Mouse (Mus musculus) forebrain, embryonic 15.5 days (tissue): ENCODE data around the gene Prr12. TPM values are rescaled to one million over a fixed set of nuclear protein-coding genes. Genes with fewer than 3 reads are reported as not detected.
A peak's percentile ranks its signal among the peaks of the same experiment; 100 is the strongest.

Experiments used
- ATAC-seq: fragments of 200-750 bp; cut with Nextera tagmentation; replicated peaks from 2 replicates; pipeline ENCODE4 v1.8.0; 2017; ENCODE audit warnings: mild to moderate bottlenecking, moderate TSS enrichment, moderate library complexity
- H3K27ac ChIP-seq: fragments of 300-500 bp; sonication (generic); replicated peaks from 2 replicates; pipeline ENCODE4 v1.5.1; 2015; ENCODE audit warnings: mild to moderate bottlenecking, inconsistent platforms
- H3K27me3 ChIP-seq: fragments of 300-500 bp; sonication (generic); 2 replicates; pipeline ENCODE4 v1.6.1; 2015; ENCODE audit warnings: inconsistent platforms
- H3K36me3 ChIP-seq: fragments of 300-500 bp; sonication (generic); 2 replicates; pipeline ENCODE4 v1.6.1; 2015; ENCODE audit warnings: mild to moderate bottlenecking, inconsistent platforms
- H3K4me1 ChIP-seq: fragments of 300-500 bp; sonication (generic); 2 replicates; pipeline ENCODE4 v1.6.1; 2015; ENCODE audit warnings: inconsistent platforms
- H3K4me2 ChIP-seq: fragments of 300-500 bp; sonication (generic); replicated peaks from 2 replicates; pipeline ENCODE4 v1.6.1; 2015; ENCODE audit warnings: mild to moderate bottlenecking, inconsistent platforms
- H3K4me3 ChIP-seq: fragments of 300-500 bp; sonication (generic); 2 replicates; pipeline ENCODE4 v1.5.1; 2015; ENCODE audit warnings: mild to moderate bottlenecking, inconsistent platforms
- H3K9ac ChIP-seq: fragments of 300-500 bp; sonication (generic); replicated peaks from 2 replicates; pipeline ENCODE4 v1.6.1; 2015; ENCODE audit warnings: mild to moderate bottlenecking, inconsistent platforms
- H3K9me3 ChIP-seq: fragments of 300-500 bp; sonication (generic); 2 replicates; pipeline ENCODE4 v1.6.1; 2016; ENCODE audit warnings: inconsistent platforms
- WGBS: fragments of 180-500 bp; shearing (Covaris S2); methylation state at CpG from one replicate; pipeline ENCODE4 v1.1.7; 2015; ENCODE audit warnings: mixed read lengths; 5-methylcytosine and 5-hydroxymethylcytosine counted together
- polyA plus RNA-seq: library from polyadenylated mRNA; unstranded; fragments of >200 nt; fragmentation: Nextera tagmentation; extraction: Ambion mirVana; gene quantifications from 2 replicates; pipeline ENCODE4 v1.2.1, GENCODE M21; 2015

The Prr12 gene
- polyA plus RNA-seq, 1 experiment from 2014 or later: 16.0 TPM

- H3K4me2 ChIP-seq: no peak overlapping the region
- peaks cover 22% of the 10 kb centered on the region for H3K36me3 ChIP-seq
- H3K4me3 ChIP-seq: no peak overlapping the region
- H3K4me1 ChIP-seq: peaks cover 2% of the 10 kb centered on the region; the same call in 1 of the 2 replicates
- WGBS: 91% methylated on average over 4 of the region's 4 CpGs
- no peak overlapping the region for H3K27ac ChIP-seq
- H3K9me3 ChIP-seq: no peaks in the 10 kb centered on the region
- no peak for ATAC-seq
- no peak overlapping the region for H3K9ac ChIP-seq
- H3K27me3 ChIP-seq: no peaks in the 10 kb centered on the region
These were observed 22.7 kb upstream of the Prr12 start for GRCm38 (mm10) chr7:45075405-45075804.

GRCm38 (mm10) chr7:45073949-45074348, 21.3 kb upstream of the Prr12 start:
- H3K27me3 ChIP-seq: no peaks in the 10 kb centered on the region
- peaks cover 22% of the 10 kb centered on the region for H3K36me3 ChIP-seq
- H3K4me3 ChIP-seq: no peak overlapping the region
- H3K4me2 ChIP-seq: no peak overlapping the region
- 92% methylated on average over 12 of the region's 12 CpGs for WGBS
- no peak for ATAC-seq
- H3K9ac ChIP-seq: no peak overlapping the region
- H3K4me1 ChIP-seq: no peaks in the 10 kb centered on the region
- no peaks in the 10 kb centered on the region for H3K9me3 ChIP-seq
- H3K27ac ChIP-seq: no peak overlapping the region

GRCm38 (mm10) chr7:45073171-45073707, 20.6 kb upstream of the Prr12 start:
- no peaks in the 10 kb centered on the region for H3K9me3 ChIP-seq
- 82% methylated on average over 7 of the region's 7 CpGs for WGBS
- no peak overlapping the region for H3K4me2 ChIP-seq
- H3K27ac ChIP-seq: no peak overlapping the region
- ATAC-seq: no peak
- no peaks in the 10 kb centered on the region for H3K4me1 ChIP-seq
- peaks cover 22% of the 10 kb centered on the region for H3K36me3 ChIP-seq
- no peak overlapping the region for H3K4me3 ChIP-seq
- H3K27me3 ChIP-seq: no peaks in the 10 kb centered on the region
- no peak overlapping the region for H3K9ac ChIP-seq

GRCm38 (mm10) chr7:45072230-45072629, 19.5 kb upstream of the Prr12 start:
- no peaks in the 10 kb centered on the region for H3K9me3 ChIP-seq
- H3K4me2 ChIP-seq: no peak overlapping the region
- no peak overlapping the region for H3K9ac ChIP-seq
- no peak overlapping the region for H3K27ac ChIP-seq
- 66% methylated on average over 2 of the region's 2 CpGs for WGBS
- no peak for ATAC-seq
- H3K4me3 ChIP-seq: no peak overlapping the region
- H3K27me3 ChIP-seq: no peaks in the 10 kb centered on the region
- H3K4me1 ChIP-seq: no peaks in the 10 kb centered on the region
- peaks cover 18% of the 10 kb centered on the region for H3K36me3 ChIP-seq

- no peak overlapping the region for H3K4me2 ChIP-seq
- 96% methylated on average over 2 of the region's 2 CpGs for WGBS
- H3K27ac ChIP-seq: no peak overlapping the region
- ATAC-seq: no peak
- H3K27me3 ChIP-seq: no peaks in the 10 kb centered on the region
- H3K4me3 ChIP-seq: no peak overlapping the region
- H3K9ac ChIP-seq: no peak overlapping the region
- no peaks in the 10 kb centered on the region for H3K9me3 ChIP-seq
- no peaks in the 10 kb centered on the region for H3K4me1 ChIP-seq
- H3K36me3 ChIP-seq: no peaks in the 10 kb centered on the region
These were observed 17.0 kb upstream of the Prr12 start for GRCm38 (mm10) chr7:45069671-45070070.

GRCm38 (mm10) chr7:45068000-45068318, 15.3 kb upstream of the Prr12 start:
- Histone ChIP-seq H3K27ac (no peak overlapping the region), H3K9ac (no peak overlapping the region), H3K4me2 (no peak overlapping the region), H3K27me3 (no peaks in the 10 kb centered on the region), H3K36me3 (no peaks in the 10 kb centered on the region), H3K4me3 (no peak overlapping the region), H3K9me3 (no peaks in the 10 kb centered on the region), H3K4me1 (peaks cover 13% of the 10 kb centered on the region)
- no peak for ATAC-seq
- WGBS: 22% methylated on average over 5 of the region's 5 CpGs

GRCm38 (mm10) chr7:45067190-45067999, 14.7 kb upstream of the Prr12 start:
- H3K9me3 ChIP-seq: no peaks in the 10 kb centered on the region
- H3K27ac ChIP-seq: no peak overlapping the region
- no peaks in the 10 kb centered on the region for H3K36me3 ChIP-seq
- 80% methylated on average over 4 of the region's 4 CpGs for WGBS
- H3K27me3 ChIP-seq: no peaks in the 10 kb centered on the region
- H3K4me2 ChIP-seq: no peak overlapping the region
- H3K9ac ChIP-seq: no peak overlapping the region
- ATAC-seq: no peak
- H3K4me1 ChIP-seq: peaks cover 13% of the 10 kb centered on the region
- no peak overlapping the region for H3K4me3 ChIP-seq

- Histone ChIP-seq H3K9ac (peak within 1 kb of the TSS; percentile 66), H3K4me1 (peaks cover 34% of the 10 kb centered on the region), H3K27me3 (no peaks in the 10 kb centered on the region), H3K27ac (peak within 1 kb of the TSS; percentile 96), H3K36me3 (no peaks in the 10 kb centered on the region), H3K9me3 (no peaks in the 10 kb centered on the region), H3K4me2 (peak within 1 kb of the TSS; percentile 56), H3K4me3 (peak within 1 kb of the TSS; percentile 95)
- under 1% methylated on average over 31 of the region's 31 CpGs for WGBS
- peak; percentile 89 for ATAC-seq
These were observed 9.7 kb upstream of the Prr12 start, which contains the start of the genes Nosip and Prrg2 for GRCm38 (mm10) chr7:45062239-45062835. Gene Nosip, plus strand, starts transcription at chr7:45062429. Gene Prrg2, minus strand, starts transcription at chr7:45062677.

GRCm38 (mm10) chr7:45061532-45062075, 8.9 kb upstream of the Prr12 start:
- H3K27ac ChIP-seq: peak overlapping the region; percentile 96
- 17% methylated on average over 11 of the region's 11 CpGs for WGBS
- peak overlapping the region; percentile 66 for H3K9ac ChIP-seq
- no peaks in the 10 kb centered on the region for H3K36me3 ChIP-seq
- H3K4me1 ChIP-seq: peaks cover 34% of the 10 kb centered on the region
- no peak for ATAC-seq
- no peaks in the 10 kb centered on the region for H3K9me3 ChIP-seq
- H3K27me3 ChIP-seq: no peaks in the 10 kb centered on the region
- peak overlapping the region; percentile 56 for H3K4me2 ChIP-seq
- H3K4me3 ChIP-seq: peak overlapping the region; percentile 95

- H3K36me3 ChIP-seq: no peaks in the 10 kb centered on the region
- no peak overlapping the region for H3K4me3 ChIP-seq
- 90% methylated on average over 6 of the region's 6 CpGs for WGBS
- no peak for ATAC-seq
- H3K27me3 ChIP-seq: no peaks in the 10 kb centered on the region
- H3K9ac ChIP-seq: no peak overlapping the region
- H3K4me1 ChIP-seq: peaks cover 34% of the 10 kb centered on the region
- H3K9me3 ChIP-seq: no peaks in the 10 kb centered on the region
- H3K27ac ChIP-seq: no peak overlapping the region
- H3K4me2 ChIP-seq: no peak overlapping the region
These were observed 8.0 kb upstream of the Prr12 start for GRCm38 (mm10) chr7:45060632-45061122.

GRCm38 (mm10) chr7:45058607-45059571, 6.2 kb upstream of the Prr12 start:
- Histone ChIP-seq H3K9ac (0 out of 2 replicates have a peak overlapping the region, but pooled peaks have one; percentile 15), H3K9me3 (no peaks in the 10 kb centered on the region), H3K36me3 (no peaks in the 10 kb centered on the region), H3K27ac (peak overlapping the region; percentile 71), H3K27me3 (no peaks in the 10 kb centered on the region), H3K4me3 (no peak overlapping the region), H3K4me1 (peaks cover 34% of the 10 kb centered on the region), H3K4me2 (no peak overlapping the region)
- WGBS: 78% methylated on average over 10 of the region's 10 CpGs
- no peak for ATAC-seq
